Mouse (Mus musculus): ENCODE results near the gene Sptlc2. TPM values are rescaled to one million over a fixed set of nuclear protein-coding genes. Genes with fewer than 3 reads are reported as not detected.

The Sptlc2 gene
- total RNA-seq (2014; rRNA removed) (13.8 and 14.4 TPM in 2 replicates), polyA plus RNA-seq (2012; rRNA removed) (4.3 and 6.5 TPM in 2 replicates)

GRCm38 (mm10) chr12:87388122-87388774, at the start of gene Sptlc2:
Gene Sptlc2 (minus strand): TSS chr12:87388355.
- TF ChIP-seq CTCF (IDR thresholded peaks at IDR 0.05; ENCODE audit: low read depth, low read length) (no peak), POLR2A (IDR thresholded peaks at IDR 0.05; ENCODE audit: extremely low read depth, insufficient read depth, low read length) (peak; percentile 82)
- Histone ChIP-seq H3K9ac (ENCODE audit: low read depth, low read length) (peak within 1 kb of the TSS; percentile 92), H3K27ac (replicated peaks; ENCODE audit: insufficient read depth, low read depth, low read length) (peak within 1 kb of the TSS; percentile 73), H3K4me1 (ENCODE audit: control insufficient read depth, insufficient read depth, low read length) (peaks cover 12% of the 10 kb centered on the region), H3K79me2 (ENCODE audit: control insufficient read depth, insufficient read depth, low read length) (peaks cover 12% of the 10 kb centered on the region), H3K4me3 (ENCODE audit: insufficient read depth, low read depth, low read length) (peak within 1 kb of the TSS; percentile 96), H3K27me3 (ENCODE audit: control insufficient read depth, insufficient read depth, low read length) (no peaks in the 10 kb centered on the region), H3K36me3 (ENCODE audit: control insufficient read depth, insufficient read depth, low read length) (no peaks in the 10 kb centered on the region)
- under 1% methylated on average over 45 of the region's 45 CpGs for WGBS
- peak; percentile 100 for DNase-seq (ENCODE audit: extremely low read depth, low read depth, low spot score)

DNA sequence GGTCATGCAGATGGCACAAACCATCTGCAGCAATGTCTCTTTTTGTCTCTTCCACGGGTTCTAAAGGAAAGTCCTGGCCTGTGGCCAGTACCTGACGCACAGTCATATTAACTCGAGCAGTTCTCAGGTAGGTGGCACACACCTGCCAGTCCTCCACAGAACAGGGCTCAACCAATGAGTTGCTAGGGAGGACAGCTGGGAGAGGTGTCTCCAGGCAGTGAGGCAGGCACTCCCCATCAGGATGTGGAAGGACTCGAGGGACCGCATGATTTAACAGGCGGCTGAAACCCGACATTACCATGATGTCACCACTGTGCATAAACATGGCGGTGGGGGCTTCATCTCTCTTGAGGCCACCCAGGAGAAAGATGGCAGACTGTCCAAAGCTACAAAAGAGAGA, 40.7 kb upstream of the Sptlc2 start:
- 86% methylated on average over 8 of the region's 8 CpGs for WGBS
- no peak for TF ChIP-seq CTCF (IDR thresholded peaks at IDR 0.05; ENCODE audit: low read depth, low read length)
- no peak for TF ChIP-seq POLR2A (IDR thresholded peaks at IDR 0.05; ENCODE audit: extremely low read depth, insufficient read depth, low read length)
- Histone ChIP-seq H3K4me1 (ENCODE audit: control insufficient read depth, insufficient read depth, low read length) (no peaks in the 10 kb centered on the region), H3K79me2 (ENCODE audit: control insufficient read depth, insufficient read depth, low read length) (no peaks in the 10 kb centered on the region), H3K27me3 (ENCODE audit: control insufficient read depth, insufficient read depth, low read length) (no peaks in the 10 kb centered on the region), H3K36me3 (ENCODE audit: control insufficient read depth, insufficient read depth, low read length) (peaks cover 81% of the 10 kb centered on the region), H3K4me3 (ENCODE audit: insufficient read depth, low read depth, low read length) (no peak overlapping the region), H3K27ac (replicated peaks; ENCODE audit: insufficient read depth, low read depth, low read length) (no peak overlapping the region), H3K9ac (ENCODE audit: low read depth, low read length) (no peak overlapping the region)
- DNase-seq (ENCODE audit: extremely low read depth, low read depth, low spot score): no peak

DNA sequence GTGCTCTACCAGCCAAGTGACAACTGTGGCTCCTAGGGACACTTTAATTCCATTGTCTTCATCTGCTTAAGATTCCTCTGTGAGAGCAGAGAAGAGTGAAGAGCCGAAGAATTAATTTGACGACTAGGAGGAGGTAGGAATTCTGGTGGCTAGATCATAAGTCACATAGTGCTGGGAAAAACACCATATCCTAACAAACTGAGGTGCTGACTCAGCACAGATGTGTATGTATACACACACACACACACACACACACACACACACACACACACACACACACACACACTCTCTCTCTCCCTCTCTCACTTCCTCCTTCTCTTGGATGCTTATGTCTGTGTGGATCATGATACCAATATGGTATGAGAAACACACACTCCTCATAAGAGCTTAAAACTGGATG, 40.1 kb upstream of the Sptlc2 start:
- H3K36me3 ChIP-seq (ENCODE audit: control insufficient read depth, insufficient read depth, low read length): peaks cover 80% of the 10 kb centered on the region
- whole genome bisulfite sequencing: 91% methylated on average over 2 of the region's 2 CpGs
- no peak overlapping the region for H3K4me3 ChIP-seq (ENCODE audit: insufficient read depth, low read depth, low read length)
- no peaks in the 10 kb centered on the region for H3K4me1 ChIP-seq (ENCODE audit: control insufficient read depth, insufficient read depth, low read length)
- H3K79me2 ChIP-seq (ENCODE audit: control insufficient read depth, insufficient read depth, low read length): no peaks in the 10 kb centered on the region
- H3K27ac ChIP-seq (replicated peaks; ENCODE audit: insufficient read depth, low read depth, low read length): no peak overlapping the region
- DNase-seq (ENCODE audit: extremely low read depth, low read depth, low spot score): no peak
- no peak overlapping the region for H3K9ac ChIP-seq (ENCODE audit: low read depth, low read length)
- H3K27me3 ChIP-seq (ENCODE audit: control insufficient read depth, insufficient read depth, low read length): no peaks in the 10 kb centered on the region
- TF ChIP-seq CTCF (IDR thresholded peaks at IDR 0.05; ENCODE audit: low read depth, low read length) (no peak), POLR2A (IDR thresholded peaks at IDR 0.05; ENCODE audit: extremely low read depth, insufficient read depth, low read length) (no peak)

DNA sequence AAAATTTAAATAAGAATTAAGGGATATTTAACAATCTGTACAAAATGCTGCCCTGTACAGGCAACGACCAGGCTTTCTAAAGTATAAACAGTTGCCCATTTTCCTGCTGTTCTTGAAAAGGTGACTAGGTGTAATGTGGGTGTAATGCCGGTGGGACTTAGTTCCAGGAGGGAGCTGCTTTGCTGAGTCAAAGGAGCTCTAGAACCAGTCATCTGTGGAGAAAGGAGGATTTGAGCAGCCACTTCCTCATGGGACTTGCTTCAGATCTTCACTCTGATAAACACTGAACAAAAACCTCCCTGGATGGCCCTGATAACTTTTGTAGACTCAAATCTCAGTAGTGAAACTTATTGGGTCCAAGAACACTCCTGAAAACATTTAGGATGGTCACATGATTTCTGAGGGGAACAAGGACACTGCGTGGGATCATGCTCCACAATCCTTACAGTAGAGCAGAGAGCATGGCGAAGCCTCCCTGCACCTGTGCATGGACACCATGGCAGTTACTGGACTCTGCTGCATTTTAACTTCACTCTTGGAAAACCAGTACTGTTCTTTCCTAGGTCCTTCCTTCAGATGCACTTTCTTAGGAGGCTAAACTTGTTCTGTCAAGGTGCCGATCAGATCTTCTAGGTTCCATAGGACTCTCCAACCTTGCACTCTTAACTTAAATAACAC, 38.3 kb upstream of the Sptlc2 start:
- 95% methylated on average over 5 of the region's 5 CpGs for WGBS
- TF ChIP-seq CTCF (IDR thresholded peaks at IDR 0.05; ENCODE audit: low read depth, low read length): no peak
- no peak for TF ChIP-seq POLR2A (IDR thresholded peaks at IDR 0.05; ENCODE audit: extremely low read depth, insufficient read depth, low read length)
- Histone ChIP-seq H3K79me2 (ENCODE audit: control insufficient read depth, insufficient read depth, low read length) (no peaks in the 10 kb centered on the region), H3K4me1 (ENCODE audit: control insufficient read depth, insufficient read depth, low read length) (no peaks in the 10 kb centered on the region), H3K36me3 (ENCODE audit: control insufficient read depth, insufficient read depth, low read length) (peaks cover 64% of the 10 kb centered on the region), H3K27me3 (ENCODE audit: control insufficient read depth, insufficient read depth, low read length) (no peaks in the 10 kb centered on the region), H3K9ac (ENCODE audit: low read depth, low read length) (no peak overlapping the region), H3K4me3 (ENCODE audit: insufficient read depth, low read depth, low read length) (no peak overlapping the region), H3K27ac (replicated peaks; ENCODE audit: insufficient read depth, low read depth, low read length) (no peak overlapping the region)
- no peak for DNase-seq (ENCODE audit: extremely low read depth, low read depth, low spot score)

- H3K36me3 ChIP-seq (ENCODE audit: control insufficient read depth, insufficient read depth, low read length): peaks cover 46% of the 10 kb centered on the region
- no peak overlapping the region for H3K27ac ChIP-seq (replicated peaks; ENCODE audit: insufficient read depth, low read depth, low read length)
- TF ChIP-seq CTCF (IDR thresholded peaks at IDR 0.05; ENCODE audit: low read depth, low read length) (no peak), POLR2A (IDR thresholded peaks at IDR 0.05; ENCODE audit: extremely low read depth, insufficient read depth, low read length) (no peak)
- no peak overlapping the region for H3K4me3 ChIP-seq (ENCODE audit: insufficient read depth, low read depth, low read length)
- H3K4me1 ChIP-seq (ENCODE audit: control insufficient read depth, insufficient read depth, low read length): no peaks in the 10 kb centered on the region; the same call in 1 of the 2 replicates
- H3K9ac ChIP-seq (ENCODE audit: low read depth, low read length): no peak overlapping the region
- WGBS: 67% methylated on average over 3 of the region's 3 CpGs
- H3K27me3 ChIP-seq (ENCODE audit: control insufficient read depth, insufficient read depth, low read length): no peaks in the 10 kb centered on the region
- H3K79me2 ChIP-seq (ENCODE audit: control insufficient read depth, insufficient read depth, low read length): no peaks in the 10 kb centered on the region
- no peak for DNase-seq (ENCODE audit: extremely low read depth, low read depth, low spot score)
Observed at GRCm38 (mm10) chr12:87424516-87424915, 36.4 kb upstream of the Sptlc2 start.

GRCm38 (mm10) chr12:87423700-87424099, 35.5 kb upstream of the Sptlc2 start:
- Histone ChIP-seq H3K27me3 (ENCODE audit: control insufficient read depth, insufficient read depth, low read length) (no peaks in the 10 kb centered on the region), H3K4me3 (ENCODE audit: insufficient read depth, low read depth, low read length) (no peak overlapping the region), H3K9ac (ENCODE audit: low read depth, low read length) (no peak overlapping the region), H3K4me1 (ENCODE audit: control insufficient read depth, insufficient read depth, low read length) (no peaks in the 10 kb centered on the region; the same call in 1 of the 2 replicates), H3K79me2 (ENCODE audit: control insufficient read depth, insufficient read depth, low read length) (no peaks in the 10 kb centered on the region), H3K36me3 (ENCODE audit: control insufficient read depth, insufficient read depth, low read length) (peaks cover 39% of the 10 kb centered on the region), H3K27ac (replicated peaks; ENCODE audit: insufficient read depth, low read depth, low read length) (no peak overlapping the region)
- no peak for DNase-seq (ENCODE audit: extremely low read depth, low read depth, low spot score)
- TF ChIP-seq POLR2A (IDR thresholded peaks at IDR 0.05; ENCODE audit: extremely low read depth, insufficient read depth, low read length) (no peak), CTCF (IDR thresholded peaks at IDR 0.05; ENCODE audit: low read depth, low read length) (no peak)
- WGBS: 72% methylated on average over 1 of the region's 1 CpGs

Measured in liver, adult 2 months (tissue).